Mouse (Mus musculus) small intestine, adult 2 months (tissue): ENCODE results near the gene Cyp39a1.

Source experiments
- CTCF ChIP-seq: fragments of 200-500 bp; IDR thresholded peaks from 2 replicates; pipeline ENCODE4 v1.5.1; 2012; ENCODE audit warnings: low read depth, mild to moderate bottlenecking, control low read depth, inconsistent platforms, low read length, moderate library complexity, mixed read lengths; ENCODE audit not compliant: insufficient replicate concordance, insufficient read length; ENCODE audit errors: extremely low read depth
- POLR2A ChIP-seq: fragments of 200-500 bp; IDR thresholded peaks from 2 replicates; pipeline ENCODE4 v1.6.1; 2012; ENCODE audit warnings: low read depth, mild to moderate bottlenecking, control low read depth, inconsistent platforms, low read length, moderate library complexity

DNA sequence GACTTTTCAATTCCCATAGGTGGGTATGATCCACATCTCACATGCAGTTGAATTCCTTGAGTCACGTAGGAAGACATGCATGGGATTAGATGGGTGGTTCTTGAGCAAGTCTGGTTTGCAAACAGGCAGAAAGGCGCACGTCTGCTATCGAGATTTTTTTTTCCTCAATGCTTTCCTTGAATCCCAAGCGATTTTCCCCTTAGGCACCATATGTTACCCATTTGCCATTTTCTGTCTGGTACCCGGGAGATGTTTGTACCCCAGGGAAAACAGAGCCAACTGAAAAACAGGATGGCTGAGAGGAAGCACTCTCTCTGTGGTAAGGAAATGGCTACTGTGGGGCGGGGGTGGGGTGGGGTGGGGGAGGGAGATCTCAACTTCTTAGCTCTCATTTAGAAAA, 49.4 kb downstream of the Cyp39a1 start:
- TF ChIP-seq POLR2A = no peak
- no peak for TF ChIP-seq CTCF
